Mouse (Mus musculus) CH12.LX (cell line): Measurements from ENCODE around the gene Anapc16. TPM values are rescaled to one million over a fixed set of nuclear protein-coding genes. Genes with fewer than 3 reads are reported as not detected.
A peak's percentile ranks its signal among the peaks of the same experiment; 100 is the strongest.

Experiments used
- DNase-seq: peaks from one replicate; pipeline ENCODE4 v3.0.0-alpha.2; 2013; ENCODE audit errors: extremely low read depth
- H3K27ac ChIP-seq: 2 replicates; pipeline ENCODE4 v1.5.1; 2012; ENCODE audit warnings: low read depth, mild to moderate bottlenecking, control low read depth, moderate library complexity; ENCODE audit not compliant: insufficient read depth
- H3K27me3 ChIP-seq: replicated peaks from 2 replicates; pipeline ENCODE3; 2012; ENCODE audit warnings: inconsistent platforms
- H3K36me3 ChIP-seq, 2 experiments: replicated peaks in 1 of 2; 2 replicates each; pipeline versions ENCODE3 to v1.6.1; 2012; ENCODE audit warnings: inconsistent platforms in 1 of 2, low read length in 1 of 2, mild to moderate bottlenecking in 1 of 2, mixed read lengths in 1 of 2, moderate library complexity in 1 of 2; ENCODE audit not compliant: control insufficient read depth in 1 of 2, insufficient read depth in 1 of 2
- H3K4me1 ChIP-seq, 2 experiments: 2 replicates each; pipeline ENCODE4 v1.6.1; 2012; ENCODE audit warnings: inconsistent platforms in 1 of 2, moderate library complexity in 1 of 2; ENCODE audit not compliant: insufficient read depth in 2 of 2, control insufficient read depth in 1 of 2
- H3K4me2 ChIP-seq: 2 replicates; pipeline ENCODE4 v1.6.1; 2012; ENCODE audit warnings: low read depth, mild to moderate bottlenecking, control low read depth; ENCODE audit not compliant: poor library complexity, insufficient read depth, severe bottlenecking
- H3K4me3 ChIP-seq, 3 experiments: fragments of 150-350 bp in 1 of 3; sonication (generic) in 1 of 3; replicated peaks in 1 of 3; 2 replicates each; pipeline versions ENCODE3 to v1.5.1; 2011 to 2012; ENCODE audit warnings: low read depth in 2 of 3, low read length in 2 of 3, mild to moderate bottlenecking in 2 of 3, moderate library complexity in 2 of 3, control low read depth in 1 of 3, improper control_type of control experiment in 1 of 3, inconsistent platforms in 1 of 3, mixed read lengths in 1 of 3; ENCODE audit not compliant: poor library complexity in 1 of 3
- H3K79me2 ChIP-seq: replicated peaks from 2 replicates; pipeline ENCODE4 v1.6.1; 2012; ENCODE audit warnings: mild to moderate bottlenecking, moderate library complexity; ENCODE audit not compliant: control insufficient read depth, poor library complexity, insufficient read depth, severe bottlenecking; ENCODE audit errors: extremely low read depth
- H3K9ac ChIP-seq: 2 replicates; pipeline ENCODE4 v1.6.1; 2012; ENCODE audit warnings: low read depth, mild to moderate bottlenecking, control low read depth, moderate library complexity; ENCODE audit not compliant: insufficient read depth
- H3K9me3 ChIP-seq: replicated peaks from 2 replicates; pipeline ENCODE3; 2012; ENCODE audit warnings: low read length, inconsistent platforms, mixed read lengths
- BHLHE40 ChIP-seq: IDR thresholded peaks from 2 replicates; pipeline ENCODE4 v1.6.1; 2011; ENCODE audit warnings: mild to moderate bottlenecking, low read depth, low read length, improper control_type of control experiment
- CHD2 ChIP-seq: IDR thresholded peaks from 2 replicates; pipeline ENCODE4 v1.6.1; 2011; ENCODE audit warnings: low read length, improper control_type of control experiment
- E2F4 ChIP-seq: IDR thresholded peaks from 2 replicates; pipeline ENCODE4 v1.6.1; 2011; ENCODE audit warnings: low read depth, low read length, improper control_type of control experiment; ENCODE audit not compliant: insufficient replicate concordance
- ELF1 ChIP-seq: IDR thresholded peaks from 2 replicates; pipeline ENCODE4 v1.6.1; 2014; ENCODE audit warnings: low read depth, mild to moderate bottlenecking, inconsistent platforms, low read length, improper control_type of control experiment
- ETS1 ChIP-seq: conservative IDR thresholded peaks from 2 replicates; pipeline ENCODE4 v1.6.1; 2012; ENCODE audit warnings: low read depth, mild to moderate bottlenecking, inconsistent platforms, low read length, improper control_type of control experiment, moderate library complexity
- IRF4 ChIP-seq: IDR thresholded peaks from 2 replicates; pipeline ENCODE4 v1.6.1; 2014; ENCODE audit warnings: low read depth, mild to moderate bottlenecking, inconsistent platforms, low read length, improper control_type of control experiment
- JUND ChIP-seq: conservative IDR thresholded peaks from 2 replicates; pipeline ENCODE4 v1.6.1; 2011; ENCODE audit warnings: low read depth, low read length, improper control_type of control experiment
- KAT2A ChIP-seq: IDR thresholded peaks from 2 replicates; pipeline ENCODE4 v1.6.1; 2012; ENCODE audit warnings: low read length, improper control_type of control experiment, inconsistent platforms; ENCODE audit not compliant: insufficient replicate concordance
- MAFK ChIP-seq: IDR thresholded peaks from 2 replicates; pipeline ENCODE4 v1.6.1; 2011; ENCODE audit warnings: low read length, improper control_type of control experiment; ENCODE audit not compliant: insufficient replicate concordance
- MAX ChIP-seq: IDR thresholded peaks from 2 replicates; pipeline ENCODE4 v1.6.1; 2011; ENCODE audit warnings: low read length, improper control_type of control experiment
- MAZ ChIP-seq: IDR thresholded peaks from 2 replicates; pipeline ENCODE4 v1.6.1; 2012; ENCODE audit warnings: low read depth, mild to moderate bottlenecking, inconsistent platforms, low read length, improper control_type of control experiment, moderate library complexity
- MEF2A ChIP-seq: IDR thresholded peaks from 2 replicates; pipeline ENCODE4 v1.6.1; 2014; ENCODE audit warnings: low read depth, mild to moderate bottlenecking, inconsistent platforms, low read length, improper control_type of control experiment, borderline replicate concordance
- MXI1 ChIP-seq: IDR thresholded peaks from 2 replicates; pipeline ENCODE4 v1.6.1; 2011; ENCODE audit warnings: mild to moderate bottlenecking, low read depth, low read length, improper control_type of control experiment
- MYC ChIP-seq: IDR thresholded peaks from 2 replicates; pipeline ENCODE4 v1.6.1; 2011; ENCODE audit warnings: low read depth, mild to moderate bottlenecking, improper control_type of control experiment, low read length
- POLR2A ChIP-seq: IDR thresholded peaks from 2 replicates; pipeline ENCODE4 v1.6.1; 2011; ENCODE audit warnings: low read depth, mild to moderate bottlenecking, improper control_type of control experiment, low read length
- RAD21 ChIP-seq: IDR thresholded peaks from 2 replicates; pipeline ENCODE4 v1.6.1; 2011; ENCODE audit warnings: low read depth, mild to moderate bottlenecking, low read length, improper control_type of control experiment, moderate library complexity
- RCOR1 ChIP-seq: conservative IDR thresholded peaks from 2 replicates; pipeline ENCODE4 v1.6.1; 2012; ENCODE audit warnings: low read depth, mild to moderate bottlenecking, inconsistent platforms, low read length, improper control_type of control experiment
- SIN3A ChIP-seq: IDR thresholded peaks from 2 replicates; pipeline ENCODE4 v1.6.1; 2012; ENCODE audit warnings: low read length, improper control_type of control experiment, inconsistent platforms
- USF2 ChIP-seq: conservative IDR thresholded peaks from 2 replicates; pipeline ENCODE4 v1.6.1; 2011; ENCODE audit warnings: low read depth, low read length, improper control_type of control experiment
- ZKSCAN1 ChIP-seq: IDR thresholded peaks from 2 replicates; pipeline ENCODE4 v1.6.1; 2012; ENCODE audit warnings: low read depth, inconsistent platforms, low read length, improper control_type of control experiment, borderline replicate concordance
- dilution Hi-C: fragments of 300-500 bp; cut with MboI; formaldehyde crosslinking; loops from 2 replicates; pipeline ENCODE4 v1.14.3; 2020; ENCODE audit warnings: low sequenced_read_pairs; ENCODE audit not compliant: extremely low pct_unique_long_range_greater_than_20kb, extremely low pct_ligation_motif_present
- in situ Hi-C: fragments of 300-500 bp; cut with MboI; formaldehyde crosslinking; loops from 3 replicates; pipeline ENCODE4 v1.14.3; 2019; ENCODE audit warnings: low sequenced_read_pairs, low pct_ligation_motif_present, low pct_unique_long_range_greater_than_20kb, mixed read lengths
- polyA plus RNA-seq: library from polyadenylated mRNA; unstranded; fragments of >175 nt; gene quantifications from 2 replicates; pipeline ENCODE4 v1.2.1, GENCODE M21; 2012; ENCODE audit warnings: low read depth; ENCODE audit not compliant: insufficient read length
- total RNA-seq, 2 experiments: library from RNA; depleted of rRNA; stranded (reverse); fragments of 300-350 nt in 1 of 2; fragments of >200 nt in 1 of 2; gene quantifications; 2 replicates each; pipeline ENCODE4 v1.2.3; 2012 to 2014

The Anapc16 gene
- total and polyA plus RNA-seq, 3 experiments = 43.9 to 67.6 (median 64.9) TPM

GRCm38 (mm10) chr10:59958458-59958857, 44.5 kb downstream of the Anapc16 start (continued):
- TF ChIP-seq MXI1 (no peak), BHLHE40 (0 out of 2 replicates have a peak, but pooled peaks have one; percentile 46), IRF4 (0 out of 2 replicates have a peak, but pooled peaks have one; percentile 17), ZKSCAN1 (no peak), MYC (no peak), RCOR1 (no peak), E2F4 (no peak), KAT2A (no peak), CHD2 (peak; percentile 44; the same call in 1 of the 2 replicates), POLR2A (no peak), JUND (no peak), ELF1 (no peak), MAFK (no peak), SIN3A (no peak), MAZ (0 out of 2 replicates have a peak, but pooled peaks have one; percentile 22), ETS1 (peak; percentile 75)

GRCm38 (mm10) chr10:59957171-59958149, 45.5 kb downstream of the Anapc16 start:
- no peaks in the 10 kb centered on the region for H3K79me2 ChIP-seq
- TF ChIP-seq ELF1 (no peak), MEF2A (no peak), RAD21 (no peak), MAX (no peak), MAZ (no peak), USF2 (no peak)
- peaks cover 9 to 26% of the 10 kb centered on the region in 2 experiments for H3K4me1 ChIP-seq
- H3K4me3 ChIP-seq = no peak overlapping the region
- H3K27ac ChIP-seq = no peak overlapping the region
- in situ Hi-C loops = no loop called here
- H3K36me3 ChIP-seq = no peaks in the 10 kb centered on the region
- H3K27me3 ChIP-seq = no peaks in the 10 kb centered on the region
- H3K4me2 ChIP-seq = no peak overlapping the region
- H3K9ac ChIP-seq = no peak overlapping the region
- no peaks in the 10 kb centered on the region for H3K9me3 ChIP-seq
- dilution Hi-C loops = no loop called here
- DNase-seq = no peak
